Mouse (Mus musculus) hindbrain, embryonic 16.5 days (tissue): ENCODE data around the gene Agbl4. TPM values are rescaled to one million over a fixed set of nuclear protein-coding genes. Genes with fewer than 3 reads are reported as not detected.

ENCODE experiments used
- ATAC-seq: fragments of 200-750 bp; cut with Nextera tagmentation; 2 replicates; pipeline ENCODE4 v1.8.0; 2017; ENCODE audit warnings: moderate TSS enrichment, moderate library complexity
- H3K27ac ChIP-seq: fragments of 300-500 bp; sonication (generic); 2 replicates; pipeline ENCODE4 v1.5.1; 2014; ENCODE audit warnings: low read depth, mild to moderate bottlenecking, control low read depth, low read length, moderate library complexity
- H3K27me3 ChIP-seq: fragments of 300-500 bp; sonication (generic); replicated peaks from 2 replicates; pipeline ENCODE4 v1.6.1; 2014; ENCODE audit warnings: low read length; ENCODE audit not compliant: control insufficient read depth, insufficient read depth
- H3K36me3 ChIP-seq: fragments of 300-500 bp; sonication (generic); 2 replicates; pipeline ENCODE4 v1.6.1; 2014; ENCODE audit warnings: mild to moderate bottlenecking, low read length, moderate library complexity, mixed read lengths; ENCODE audit not compliant: control insufficient read depth, insufficient read depth
- H3K4me1 ChIP-seq: fragments of 300-500 bp; sonication (generic); 2 replicates; pipeline ENCODE4 v1.6.1; 2014; ENCODE audit warnings: low read depth, low read length; ENCODE audit not compliant: control insufficient read depth, insufficient read depth
- H3K4me2 ChIP-seq: fragments of 300-500 bp; sonication (generic); 2 replicates; pipeline ENCODE4 v1.6.1; 2014; ENCODE audit warnings: mild to moderate bottlenecking, low read length, control low read depth, moderate library complexity
- H3K4me3 ChIP-seq: fragments of 300-500 bp; sonication (generic); 2 replicates; pipeline ENCODE4 v1.5.1; 2014; ENCODE audit warnings: mild to moderate bottlenecking, low read length, control low read depth, moderate library complexity
- H3K9ac ChIP-seq: fragments of 300-500 bp; sonication (generic); 2 replicates; pipeline ENCODE4 v1.6.1; 2014; ENCODE audit warnings: low read depth, mild to moderate bottlenecking, control low read depth, low read length, moderate library complexity
- H3K9me3 ChIP-seq: fragments of 300-500 bp; sonication (generic); 2 replicates; pipeline ENCODE4 v1.6.1; 2014; ENCODE audit warnings: mild to moderate bottlenecking, low read length, moderate library complexity; ENCODE audit not compliant: control insufficient read depth
- WGBS: fragments of 180-500 bp; shearing (Covaris S2); extraction: QIAGEN DNeasy Blood & Tissue Kit; methylation state at CpG from one replicate; pipeline ENCODE4 v1.1.7; 2014; 5-methylcytosine and 5-hydroxymethylcytosine counted together
- polyA plus RNA-seq: library from polyadenylated mRNA; unstranded; fragments of >200 nt; fragmentation: Nextera tagmentation; extraction: Ambion mirVana; gene quantifications from 2 replicates; pipeline ENCODE4 v1.2.1, GENCODE M21; 2015

Gene Agbl4
- polyA plus RNA-seq, 1 experiment from 2014 or later: 4.8 TPM

GRCm38 (mm10) chr4:111626118-111626830 lies 1228.8 kb downstream of the Agbl4 start:
- Histone ChIP-seq H3K9me3 (no peaks in the 10 kb centered on the region), H3K4me3 (no peak overlapping the region), H3K9ac (no peak overlapping the region), H3K27ac (no peak overlapping the region), H3K27me3 (no peaks in the 10 kb centered on the region), H3K4me2 (no peak overlapping the region), H3K4me1 (no peaks in the 10 kb centered on the region; the same call in 1 of the 2 replicates), H3K36me3 (no peaks in the 10 kb centered on the region)
- ATAC-seq: peak; percentile 73
- whole genome bisulfite sequencing: 38% methylated on average over 8 of the region's 8 CpGs

GRCm38 (mm10) chr4:111632615-111633014 lies 1235.2 kb downstream of the Agbl4 start:
- Histone ChIP-seq H3K27ac (no peak overlapping the region), H3K9me3 (no peaks in the 10 kb centered on the region), H3K4me2 (no peak overlapping the region), H3K9ac (no peak overlapping the region), H3K4me3 (no peak overlapping the region), H3K36me3 (no peaks in the 10 kb centered on the region), H3K4me1 (no peaks in the 10 kb centered on the region), H3K27me3 (no peaks in the 10 kb centered on the region)
- ATAC-seq: no peak
- WGBS: 91% methylated on average over 1 of the region's 1 CpGs

- no peaks in the 10 kb centered on the region for H3K27me3 ChIP-seq
- H3K9me3 ChIP-seq: no peaks in the 10 kb centered on the region
- H3K4me1 ChIP-seq: no peaks in the 10 kb centered on the region
- H3K36me3 ChIP-seq: no peaks in the 10 kb centered on the region
- H3K9ac ChIP-seq: no peak overlapping the region
- ATAC-seq: no peak
- 73% methylated on average over 3 of the region's 3 CpGs for WGBS
- H3K27ac ChIP-seq: no peak overlapping the region
- no peak overlapping the region for H3K4me3 ChIP-seq
- H3K4me2 ChIP-seq: no peak overlapping the region
Observed at GRCm38 (mm10) chr4:111635538-111636124, 1238.2 kb downstream of the Agbl4 start.

- Histone ChIP-seq H3K9me3 (no peaks in the 10 kb centered on the region), H3K4me2 (no peak overlapping the region), H3K4me1 (no peaks in the 10 kb centered on the region), H3K27me3 (no peaks in the 10 kb centered on the region), H3K9ac (no peak overlapping the region), H3K36me3 (no peaks in the 10 kb centered on the region), H3K4me3 (no peak overlapping the region), H3K27ac (no peak overlapping the region)
- ATAC-seq: peak; percentile 74
- 74% methylated on average over 5 of the region's 5 CpGs for WGBS
Observed at GRCm38 (mm10) chr4:111638948-111639708, 1241.7 kb downstream of the Agbl4 start.

GRCm38 (mm10) chr4:111645117-111645830 lies 1247.8 kb downstream of the Agbl4 start:
- WGBS: 66% methylated on average over 6 of the region's 6 CpGs
- Histone ChIP-seq H3K27ac (no peak overlapping the region), H3K9me3 (no peaks in the 10 kb centered on the region), H3K4me2 (no peak overlapping the region), H3K36me3 (no peaks in the 10 kb centered on the region), H3K4me3 (no peak overlapping the region), H3K9ac (no peak overlapping the region; the same call in 1 of the 2 replicates), H3K4me1 (no peaks in the 10 kb centered on the region), H3K27me3 (no peaks in the 10 kb centered on the region)
- peak; percentile 70 for ATAC-seq

- Histone ChIP-seq H3K36me3 (no peaks in the 10 kb centered on the region), H3K4me3 (no peak overlapping the region), H3K9ac (no peak overlapping the region; the same call in 1 of the 2 replicates), H3K27me3 (no peaks in the 10 kb centered on the region), H3K9me3 (no peaks in the 10 kb centered on the region), H3K4me1 (no peaks in the 10 kb centered on the region), H3K4me2 (no peak overlapping the region), H3K27ac (no peak overlapping the region)
- WGBS: 70% methylated on average over 1 of the region's 1 CpGs
- peak; percentile 72 for ATAC-seq
Observed at GRCm38 (mm10) chr4:111645831-111646166, 1248.3 kb downstream of the Agbl4 start.

GRCm38 (mm10) chr4:111653451-111653850 lies 1256.0 kb downstream of the Agbl4 start:
- Histone ChIP-seq H3K27me3 (no peaks in the 10 kb centered on the region), H3K9me3 (no peaks in the 10 kb centered on the region), H3K4me2 (no peak overlapping the region), H3K27ac (no peak overlapping the region), H3K9ac (no peak overlapping the region), H3K4me3 (no peak overlapping the region), H3K36me3 (no peaks in the 10 kb centered on the region), H3K4me1 (no peaks in the 10 kb centered on the region)
- ATAC-seq: no peak
- 70% methylated on average over 1 of the region's 1 CpGs for WGBS

GRCm38 (mm10) chr4:111663730-111664129 lies 1266.3 kb downstream of the Agbl4 start:
- Histone ChIP-seq H3K9me3 (no peaks in the 10 kb centered on the region), H3K27me3 (no peaks in the 10 kb centered on the region), H3K4me2 (no peak overlapping the region), H3K4me1 (peaks cover 12% of the 10 kb centered on the region), H3K36me3 (no peaks in the 10 kb centered on the region), H3K27ac (peak overlapping the region; percentile 19; the same call in 1 of the 2 replicates), H3K4me3 (no peak overlapping the region), H3K9ac (no peak overlapping the region)
- 15% methylated on average over 1 of the region's 1 CpGs for WGBS
- peak; percentile 89 for ATAC-seq

GRCm38 (mm10) chr4:111664146-111664545 lies 1266.7 kb downstream of the Agbl4 start:
- Histone ChIP-seq H3K4me1 (peaks cover 12% of the 10 kb centered on the region), H3K4me2 (no peak overlapping the region), H3K9me3 (no peaks in the 10 kb centered on the region), H3K36me3 (no peaks in the 10 kb centered on the region), H3K4me3 (no peak overlapping the region), H3K9ac (no peak overlapping the region), H3K27me3 (no peaks in the 10 kb centered on the region), H3K27ac (0 out of 2 replicates have a peak overlapping the region, but pooled peaks have one; percentile 40)
- peak; percentile 69 for ATAC-seq
- 39% methylated on average over 3 of the region's 3 CpGs for WGBS
